Comparison of ENCODE assay signal across 14 mouse cellular contexts in the genomic region with DNA sequence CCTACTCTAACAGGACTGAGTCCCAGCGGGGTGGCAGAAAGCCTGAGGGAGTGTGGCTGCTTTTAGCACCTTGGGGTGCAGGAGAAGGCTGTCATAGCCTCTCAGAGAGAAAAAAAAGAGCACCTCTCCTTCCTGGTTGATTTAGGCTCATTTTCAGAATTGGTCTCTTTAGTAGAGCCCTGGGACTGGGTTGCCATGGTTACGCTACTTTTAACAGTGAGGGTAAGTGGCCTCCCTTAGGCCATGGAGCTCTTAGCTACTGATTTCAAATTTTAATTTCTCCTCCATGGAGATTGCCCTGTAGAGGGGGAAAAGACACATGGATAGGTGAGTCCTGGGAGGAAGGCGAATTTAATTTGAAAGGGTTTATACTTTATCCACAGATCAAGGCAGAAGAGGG. TPM values are rescaled to one million over a fixed set of nuclear protein-coding genes. Genes with fewer than 3 reads are reported as not detected.
DNase-seq lines count a peak whose midpoint lies in the region; ATAC-seq and TF ChIP-seq lines count a peak whose summit lies in the region.
"Had no signal": no experiment of that assay in that cellular context is flagged by ENCODE, and none has a peak within 500 bp of the region (broad histone marks: within the 10 kb centered on the region; RNA-seq: fewer than 3 reads in every experiment).

No protein-coding gene starts in this region.

- WGBS in limb, embryonic 11.5 days = 79% methylated on average over 3 of the region's 3 CpGs
- WGBS in limb, embryonic 10.5 days = 85% methylated on average over 3 of the region's 3 CpGs
- WGBS in forebrain, postnatal 0 days = 76% methylated on average over 3 of the region's 3 CpGs
- 66% methylated on average over 3 of the region's 3 CpGs for WGBS in midbrain, embryonic 14.5 days

- no peak overlapping the region for H3K4me2 ChIP-seq in limb, embryonic 11.5 days (ENCODE audit: low read depth, severe bottlenecking)
- H3K4me2 ChIP-seq in forebrain, postnatal 0 days (ENCODE audit: low read depth) = no peak overlapping the region
- H3K4me2 ChIP-seq in midbrain, embryonic 14.5 days (ENCODE audit: low read length) = no peak overlapping the region
- H3K4me2 ChIP-seq: lung, embryonic 15.5 days; stomach, embryonic 15.5 days had no signal

- no peak overlapping the region for H3K27ac ChIP-seq in limb, embryonic 11.5 days (replicated peaks; ENCODE audit: low read depth, low read length)
- H3K27ac ChIP-seq in limb, embryonic 10.5 days = no peak overlapping the region
- H3K27ac ChIP-seq in forebrain, postnatal 0 days (ENCODE audit: low read depth, low read length) = no peak overlapping the region; the same call in 1 of the 2 replicates
- peak overlapping the region; percentile 58; the same call in 1 of the 2 replicates for H3K27ac ChIP-seq in midbrain, embryonic 14.5 days (replicated peaks; ENCODE audit: low read depth, low read length)
- H3K27ac ChIP-seq: lung, embryonic 15.5 days; stomach, embryonic 15.5 days had no signal

- H3K27me3 ChIP-seq in limb, embryonic 11.5 days (ENCODE audit: control insufficient read depth, insufficient read depth, low read length) = no peaks in the 10 kb centered on the region
- H3K27me3 ChIP-seq in limb, embryonic 10.5 days (ENCODE audit: low read depth, poor library complexity, severe bottlenecking) = no peaks in the 10 kb centered on the region
- no peaks in the 10 kb centered on the region for H3K27me3 ChIP-seq in forebrain, postnatal 0 days (ENCODE audit: insufficient read depth, low read length)
- no peaks in the 10 kb centered on the region for H3K27me3 ChIP-seq in midbrain, embryonic 14.5 days (ENCODE audit: control insufficient read depth, insufficient read depth, low read length)
- H3K27me3 ChIP-seq: lung, embryonic 15.5 days; stomach, embryonic 15.5 days had no signal

- no peak for DNase-seq in limb, embryonic 11.5 days (ENCODE audit: low spot score)
- DNase-seq in limb, embryonic 10.5 days (ENCODE audit: low spot score) = no peak
- peak; percentile 41 for DNase-seq in forebrain, postnatal 0 days
- DNase-seq in midbrain, embryonic 14.5 days = peak; percentile 80
- no peak for DNase-seq in ovary, postnatal 14 days (ENCODE audit: low spot score)
- no peak for DNase-seq in right cerebral cortex, postnatal 4 days
- DNase-seq in kidney, adult 18-20 months = no peak
- DNase-seq: kidney, adult 9 months had no signal

- no peaks in the 10 kb centered on the region for H3K9me3 ChIP-seq in limb, embryonic 11.5 days (ENCODE audit: control insufficient read depth, low read length)
- no peaks in the 10 kb centered on the region for H3K9me3 ChIP-seq in limb, embryonic 10.5 days (replicated peaks)
- H3K9me3 ChIP-seq in forebrain, postnatal 0 days (ENCODE audit: low read length) = no peaks in the 10 kb centered on the region
- H3K9me3 ChIP-seq in midbrain, embryonic 14.5 days (ENCODE audit: control insufficient read depth, low read length) = no peaks in the 10 kb centered on the region
- H3K9me3 ChIP-seq: lung, embryonic 15.5 days; stomach, embryonic 15.5 days had no signal

- TF ChIP-seq CTCF in forebrain, postnatal 0 days (IDR thresholded peaks at IDR 0.05; ENCODE audit: low read depth) = no peak

- ATAC-seq in limb, embryonic 11.5 days (ENCODE audit: insufficient number of reproducible peaks, low FRiP score, low TSS enrichment, low read depth) = peak; percentile 31; the same call in 1 of the 2 replicates
- ATAC-seq in CD4-positive, CD25-positive, alpha-beta regulatory T cell, adult 4 months = peak; percentile 13
- ATAC-seq in forebrain, postnatal 0 days = peak; percentile 65
- ATAC-seq in midbrain, embryonic 14.5 days (ENCODE audit: low FRiP score, low TSS enrichment) = peak; percentile 57; the same call in 1 of the 2 replicates

- no peaks in the 10 kb centered on the region for H3K36me3 ChIP-seq in limb, embryonic 11.5 days (ENCODE audit: control insufficient read depth, insufficient read depth, low read length)
- H3K36me3 ChIP-seq in limb, embryonic 10.5 days = no peaks in the 10 kb centered on the region
- no peaks in the 10 kb centered on the region for H3K36me3 ChIP-seq in forebrain, postnatal 0 days (ENCODE audit: insufficient read depth)
- H3K36me3 ChIP-seq in midbrain, embryonic 14.5 days (ENCODE audit: control insufficient read depth, insufficient read depth, low read length) = no peaks in the 10 kb centered on the region
- H3K36me3 ChIP-seq: lung, embryonic 15.5 days; stomach, embryonic 15.5 days had no signal

- H3K4me1 ChIP-seq in limb, embryonic 11.5 days (ENCODE audit: control insufficient read depth, insufficient read depth, low read length) = peaks cover 3% of the 10 kb centered on the region; the same call in 1 of the 2 replicates
- H3K4me1 ChIP-seq in limb, embryonic 10.5 days = peaks cover 12% of the 10 kb centered on the region
- H3K4me1 ChIP-seq in forebrain, postnatal 0 days (ENCODE audit: insufficient read depth) = peaks cover 4% of the 10 kb centered on the region; the same call in 1 of the 2 replicates
- peaks cover 5% of the 10 kb centered on the region; the same call in 1 of the 2 replicates for H3K4me1 ChIP-seq in midbrain, embryonic 14.5 days (ENCODE audit: control insufficient read depth, insufficient read depth, low read length)
- H3K4me1 ChIP-seq: stomach, embryonic 15.5 days had no signal

- no peak overlapping the region for H3K9ac ChIP-seq in limb, embryonic 11.5 days (ENCODE audit: low read length)
- H3K9ac ChIP-seq in forebrain, postnatal 0 days = no peak overlapping the region
- H3K9ac ChIP-seq in midbrain, embryonic 14.5 days (replicated peaks; ENCODE audit: low read length) = no peak overlapping the region
- H3K9ac ChIP-seq: lung, embryonic 15.5 days; stomach, embryonic 15.5 days had no signal

- no peak overlapping the region for H3K4me3 ChIP-seq in limb, embryonic 11.5 days (ENCODE audit: low read depth, low read length)
- no peak overlapping the region for H3K4me3 ChIP-seq in limb, embryonic 10.5 days
- H3K4me3 ChIP-seq in forebrain, postnatal 0 days (ENCODE audit: low read depth, low read length) = no peak overlapping the region
- no peak overlapping the region for H3K4me3 ChIP-seq in midbrain, embryonic 14.5 days (replicated peaks; ENCODE audit: low read depth, low read length)
- H3K4me3 ChIP-seq: lung, embryonic 15.5 days; stomach, embryonic 15.5 days had no signal

RNA-seq across cellular contexts. Expression of gene Chrna9, which starts 16.1 kb away (rescaled TPM):
- 0.59 and 0.64 TPM in 2 replicates for polyA plus RNA-seq in limb, embryonic 11.5 days (2014; fragmentation: Nextera tagmentation; extraction: Ambion mirVana)
- polyA plus RNA-seq in limb, embryonic 10.5 days (2016; fragmentation: Nextera tagmentation; extraction: Ambion mirVana) = 0.23 TPM in 1 of 2 replicates, not detected in the other
- 1 to 10 TPM; 2.0 to 2.1 TPM for polyA plus RNA-seq in CD4-positive, CD25-positive, alpha-beta regulatory T cell, adult 4 months (2017; shearing (Covaris generic))
- total RNA-seq in forebrain, postnatal 0 days (2014; rRNA removed) = 0.52 TPM in 1 of 2 replicates, not detected in the other
- polyA plus RNA-seq in forebrain, postnatal 0 days (2015; fragmentation: Nextera tagmentation; extraction: Ambion mirVana) = not detected in 2 replicates
- polyA plus RNA-seq in midbrain, embryonic 14.5 days (2014; fragmentation: Nextera tagmentation; extraction: Ambion mirVana) = not detected in 2 replicates
- total RNA-seq: left cerebral cortex, adult 8-10 months had no signal
- polyA plus RNA-seq: cortical plate, adult 2 months; heart, embryonic 14.5 days; stomach, embryonic 15.5 days had no signal

RNA-seq across cellular contexts. Expression of gene Rhoh, which starts 57.6 kb away (rescaled TPM):
- polyA plus RNA-seq in limb, embryonic 11.5 days (2014; fragmentation: Nextera tagmentation; extraction: Ambion mirVana) = 0.23 and 0.27 TPM in 2 replicates
- 0.16 and 0.19 TPM in 2 replicates for polyA plus RNA-seq in limb, embryonic 10.5 days (2016; fragmentation: Nextera tagmentation; extraction: Ambion mirVana)
- 100 to 1,000 TPM; 342 to 463 TPM for polyA plus RNA-seq in CD4-positive, CD25-positive, alpha-beta regulatory T cell, adult 4 months (2017; shearing (Covaris generic))
- 1.00 and 4.5 TPM in 2 replicates for total RNA-seq in forebrain, postnatal 0 days (2014; rRNA removed)
- 0.25 and 0.54 TPM in 2 replicates for polyA plus RNA-seq in forebrain, postnatal 0 days (2015; fragmentation: Nextera tagmentation; extraction: Ambion mirVana)
- 0.12 and 0.34 TPM in 2 replicates for polyA plus RNA-seq in midbrain, embryonic 14.5 days (2014; fragmentation: Nextera tagmentation; extraction: Ambion mirVana)

Comparison
In these comparisons a context has a peak if more than half of its experiments do, and no peak if none do; other contexts are left out.
1. ATAC-seq: peak in every context shown above with its lines; median percentile 65 in forebrain, postnatal 0 days; 57 in midbrain, embryonic 14.5 days; 31 in limb, embryonic 11.5 days; 13 in CD4-positive, CD25-positive, alpha-beta regulatory T cell, adult 4 months.
2. DNase-seq: peak in forebrain, postnatal 0 days (single experiment) and midbrain, embryonic 14.5 days (single experiment); none in limb, embryonic 11.5 days (single experiment), limb, embryonic 10.5 days (single experiment), ovary, postnatal 14 days (single experiment), right cerebral cortex, postnatal 4 days (single experiment) and kidney, adult 18-20 months (single experiment).
3. RNA of gene Rhoh, which starts 57.6 kb away (polyA plus RNA-seq): 342 to 463 TPM in CD4-positive, CD25-positive, alpha-beta regulatory T cell, adult 4 months; 0.25 to 0.54 TPM in forebrain, postnatal 0 days, 0.12 to 0.34 TPM in midbrain, embryonic 14.5 days, 0.23 to 0.27 TPM in limb, embryonic 11.5 days and 0.16 to 0.19 TPM in limb, embryonic 10.5 days; every median in the first group is over 100 times any median in the second.